Mouse (Mus musculus): ENCODE data around the gene Mef2a. TPM values are rescaled to one million over a fixed set of nuclear protein-coding genes. Genes with fewer than 3 reads are reported as not detected.
A peak's percentile ranks its signal among the peaks of the same experiment; 100 is the strongest.

Gene Mef2a
- polyA plus RNA-seq, 1 experiment from 2014 or later: 43.2 TPM

- no peak overlapping the region for H3K4me3 ChIP-seq (ENCODE audit: low read depth, low read length)
- H3K27me3 ChIP-seq (ENCODE audit: control insufficient read depth, insufficient read depth, low read depth, low read length): no peaks in the 10 kb centered on the region
- H3K4me1 ChIP-seq (ENCODE audit: control insufficient read depth, insufficient read depth, low read length): no peaks in the 10 kb centered on the region
- ATAC-seq: no peak
- no peak overlapping the region for H3K9ac ChIP-seq (ENCODE audit: low read depth, low read length)
- H3K36me3 ChIP-seq (ENCODE audit: control insufficient read depth, insufficient read depth, low read length): no peaks in the 10 kb centered on the region
- no peak overlapping the region for H3K27ac ChIP-seq (ENCODE audit: low read length)
- WGBS: 92% methylated on average over 1 of the region's 1 CpGs
- no peak overlapping the region for H3K4me2 ChIP-seq (ENCODE audit: low read length)
- H3K9me3 ChIP-seq (replicated peaks; ENCODE audit: control insufficient read depth, low read length, poor library complexity, severe bottlenecking): no peaks in the 10 kb centered on the region
These were observed 127.4 kb downstream of the Mef2a start for GRCm38 (mm10) chr7:67245255-67245654.

- no peaks in the 10 kb centered on the region for H3K4me1 ChIP-seq (ENCODE audit: control insufficient read depth, insufficient read depth, low read length)
- no peak overlapping the region for H3K4me2 ChIP-seq (ENCODE audit: low read length)
- no peak overlapping the region for H3K27ac ChIP-seq (ENCODE audit: low read length)
- H3K4me3 ChIP-seq (ENCODE audit: low read depth, low read length): no peak overlapping the region
- no peaks in the 10 kb centered on the region for H3K36me3 ChIP-seq (ENCODE audit: control insufficient read depth, insufficient read depth, low read length)
- H3K27me3 ChIP-seq (ENCODE audit: control insufficient read depth, insufficient read depth, low read depth, low read length): no peaks in the 10 kb centered on the region
- no peak for ATAC-seq
- no peak overlapping the region for H3K9ac ChIP-seq (ENCODE audit: low read depth, low read length)
- no peaks in the 10 kb centered on the region for H3K9me3 ChIP-seq (replicated peaks; ENCODE audit: control insufficient read depth, low read length, poor library complexity, severe bottlenecking)
- 64% methylated on average over 4 of the region's 4 CpGs for WGBS
These were observed 128.8 kb downstream of the Mef2a start for GRCm38 (mm10) chr7:67243894-67244282.

DNA sequence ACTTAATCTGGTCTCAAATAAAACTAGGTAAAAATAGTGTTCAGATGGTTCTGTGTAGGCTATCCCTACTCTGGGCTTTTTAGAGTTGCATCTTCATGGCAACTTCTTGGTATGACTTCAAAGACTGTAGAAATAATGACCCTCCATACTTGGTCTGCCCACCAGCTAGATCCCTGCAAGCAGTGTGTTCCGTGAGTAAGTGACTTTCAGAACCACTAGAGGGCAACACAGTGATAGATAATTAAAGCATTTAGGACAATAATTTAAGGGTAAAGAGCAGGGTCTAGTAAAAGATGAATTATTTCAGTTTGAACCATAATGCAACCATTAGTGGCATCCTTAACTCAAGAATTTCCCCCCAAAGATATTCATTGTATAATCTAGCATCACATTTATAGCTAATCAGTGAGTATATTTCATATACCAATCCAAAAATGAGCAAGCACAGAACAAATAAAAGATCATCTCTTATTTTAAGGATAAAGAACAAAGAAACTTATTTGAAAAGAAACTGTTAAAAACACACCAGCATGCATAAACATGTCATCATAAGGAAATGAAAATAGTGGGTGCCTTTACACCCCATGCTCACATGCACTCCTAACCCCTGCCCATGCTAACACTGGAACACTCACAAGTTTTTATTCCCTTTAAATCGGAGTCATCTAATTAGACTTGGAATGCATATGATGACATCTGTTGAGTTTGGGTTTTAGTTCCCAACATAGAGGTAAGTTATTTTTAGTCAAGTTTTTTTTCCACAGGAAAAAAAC, 129.4 kb downstream of the Mef2a start:
- no peak for ATAC-seq
- Histone ChIP-seq H3K36me3 (ENCODE audit: control insufficient read depth, insufficient read depth, low read length) (no peaks in the 10 kb centered on the region), H3K9me3 (replicated peaks; ENCODE audit: control insufficient read depth, low read length, poor library complexity, severe bottlenecking) (no peaks in the 10 kb centered on the region), H3K27me3 (ENCODE audit: control insufficient read depth, insufficient read depth, low read depth, low read length) (no peaks in the 10 kb centered on the region), H3K4me1 (ENCODE audit: control insufficient read depth, insufficient read depth, low read length) (no peaks in the 10 kb centered on the region), H3K4me3 (ENCODE audit: low read depth, low read length) (no peak overlapping the region), H3K9ac (ENCODE audit: low read depth, low read length) (no peak overlapping the region), H3K27ac (ENCODE audit: low read length) (no peak overlapping the region), H3K4me2 (ENCODE audit: low read length) (no peak overlapping the region)
- 57% methylated on average over 2 of the region's 2 CpGs for WGBS

GRCm38 (mm10) chr7:67241969-67242368, 130.7 kb downstream of the Mef2a start:
- no peak for ATAC-seq

DNA sequence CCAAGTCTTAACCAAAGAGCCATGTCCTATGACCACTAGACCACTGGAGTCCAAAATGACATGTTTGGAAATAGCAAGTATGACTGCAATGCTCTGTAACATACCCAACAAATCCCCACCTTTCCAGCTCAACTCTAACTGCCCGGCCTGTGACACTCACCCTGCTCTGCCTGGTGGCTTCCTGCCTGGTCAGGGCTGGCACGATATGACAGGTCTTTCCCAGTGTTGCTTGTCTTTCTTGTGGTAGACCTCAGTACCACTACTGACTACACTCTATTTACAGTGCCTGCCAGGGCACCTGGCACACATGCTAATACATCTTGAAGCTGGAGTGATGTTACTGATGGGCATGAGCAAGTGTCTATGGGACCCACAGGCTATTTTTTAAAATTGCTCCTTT, 134.9 kb downstream of the Mef2a start:
- no peak overlapping the region for H3K4me3 ChIP-seq (ENCODE audit: low read depth, low read length)
- ATAC-seq: no peak
- 93% methylated on average over 2 of the region's 2 CpGs for WGBS
- no peak overlapping the region for H3K27ac ChIP-seq (ENCODE audit: low read length)
- H3K4me1 ChIP-seq (ENCODE audit: control insufficient read depth, insufficient read depth, low read length): no peaks in the 10 kb centered on the region
- H3K27me3 ChIP-seq (ENCODE audit: control insufficient read depth, insufficient read depth, low read depth, low read length): no peaks in the 10 kb centered on the region
- no peak overlapping the region for H3K4me2 ChIP-seq (ENCODE audit: low read length)
- no peak overlapping the region for H3K9ac ChIP-seq (ENCODE audit: low read depth, low read length)
- H3K36me3 ChIP-seq (ENCODE audit: control insufficient read depth, insufficient read depth, low read length): peaks cover 18% of the 10 kb centered on the region
- no peaks in the 10 kb centered on the region for H3K9me3 ChIP-seq (replicated peaks; ENCODE audit: control insufficient read depth, low read length, poor library complexity, severe bottlenecking)

More at GRCm38 (mm10) chr7:67241969-67242368, 130.7 kb downstream of the Mef2a start:
- H3K4me3 ChIP-seq (ENCODE audit: low read depth, low read length): no peak overlapping the region
- no peak overlapping the region for H3K9ac ChIP-seq (ENCODE audit: low read depth, low read length)
- no peaks in the 10 kb centered on the region for H3K9me3 ChIP-seq (replicated peaks; ENCODE audit: control insufficient read depth, low read length, poor library complexity, severe bottlenecking)
- H3K27me3 ChIP-seq (ENCODE audit: control insufficient read depth, insufficient read depth, low read depth, low read length): no peaks in the 10 kb centered on the region
- no peak overlapping the region for H3K4me2 ChIP-seq (ENCODE audit: low read length)
- H3K4me1 ChIP-seq (ENCODE audit: control insufficient read depth, insufficient read depth, low read length): no peaks in the 10 kb centered on the region
- no peak overlapping the region for H3K27ac ChIP-seq (ENCODE audit: low read length)
- H3K36me3 ChIP-seq (ENCODE audit: control insufficient read depth, insufficient read depth, low read length): peaks cover 7% of the 10 kb centered on the region; the same call in 1 of the 2 replicates
- WGBS: 86% methylated on average over 3 of the region's 3 CpGs

DNA sequence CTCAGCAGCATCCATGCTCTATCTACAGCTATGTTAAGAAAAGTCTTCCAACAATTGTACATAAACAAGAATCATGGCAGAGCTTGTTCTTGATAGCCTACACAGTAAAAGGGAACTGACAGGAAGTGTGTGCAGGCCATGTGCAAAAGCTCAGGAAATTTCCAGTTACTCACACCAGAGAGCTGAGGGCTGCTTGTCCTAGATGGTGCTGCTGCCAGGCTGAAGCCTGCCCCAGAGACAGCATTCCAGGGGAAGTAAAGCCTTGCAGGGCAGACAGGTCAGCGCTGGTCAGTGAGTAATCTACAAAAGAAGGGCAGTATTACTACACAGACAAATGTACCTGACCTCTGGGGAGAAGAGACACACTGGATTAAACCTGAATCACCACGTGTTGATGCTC, 136.3 kb downstream of the Mef2a start:
- H3K9ac ChIP-seq (ENCODE audit: low read depth, low read length): no peak overlapping the region
- H3K4me2 ChIP-seq (ENCODE audit: low read length): no peak overlapping the region
- H3K9me3 ChIP-seq (replicated peaks; ENCODE audit: control insufficient read depth, low read length, poor library complexity, severe bottlenecking): no peaks in the 10 kb centered on the region
- no peaks in the 10 kb centered on the region for H3K27me3 ChIP-seq (ENCODE audit: control insufficient read depth, insufficient read depth, low read depth, low read length)
- no peak overlapping the region for H3K4me3 ChIP-seq (ENCODE audit: low read depth, low read length)
- no peak for ATAC-seq
- peaks cover 18% of the 10 kb centered on the region for H3K36me3 ChIP-seq (ENCODE audit: control insufficient read depth, insufficient read depth, low read length)
- WGBS: 89% methylated on average over 2 of the region's 2 CpGs
- H3K4me1 ChIP-seq (ENCODE audit: control insufficient read depth, insufficient read depth, low read length): no peaks in the 10 kb centered on the region
- H3K27ac ChIP-seq (ENCODE audit: low read length): no peak overlapping the region

DNA sequence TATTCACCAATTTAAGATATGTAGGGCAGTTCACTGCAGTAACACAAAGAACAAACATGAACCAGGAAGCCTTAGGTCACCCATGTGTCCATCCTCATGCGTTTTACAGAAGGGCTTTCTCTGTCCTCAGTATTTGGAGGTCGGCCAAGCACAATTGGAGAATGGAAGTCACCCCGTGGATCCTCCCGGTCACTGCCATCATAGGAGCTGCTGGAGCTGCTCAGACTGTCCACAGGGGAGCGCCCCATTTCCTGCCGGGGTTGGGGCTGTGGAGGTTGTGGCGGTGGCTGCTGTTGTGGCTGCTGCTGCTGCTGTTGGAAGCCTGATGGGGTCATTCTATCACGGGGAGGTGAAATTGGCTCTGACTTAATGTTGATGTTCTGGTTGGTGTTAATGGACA, 137.9 kb downstream of the Mef2a start:
- Histone ChIP-seq H3K4me2 (ENCODE audit: low read length) (no peak overlapping the region), H3K4me1 (ENCODE audit: control insufficient read depth, insufficient read depth, low read length) (peaks cover 9% of the 10 kb centered on the region), H3K4me3 (ENCODE audit: low read depth, low read length) (no peak overlapping the region), H3K27me3 (ENCODE audit: control insufficient read depth, insufficient read depth, low read depth, low read length) (no peaks in the 10 kb centered on the region), H3K9ac (ENCODE audit: low read depth, low read length) (no peak overlapping the region), H3K36me3 (ENCODE audit: control insufficient read depth, insufficient read depth, low read length) (peaks cover 18% of the 10 kb centered on the region), H3K27ac (ENCODE audit: low read length) (no peak overlapping the region), H3K9me3 (replicated peaks; ENCODE audit: control insufficient read depth, low read length, poor library complexity, severe bottlenecking) (no peaks in the 10 kb centered on the region)
- ATAC-seq: no peak
- WGBS: 73% methylated on average over 8 of the region's 8 CpGs

- no peaks in the 10 kb centered on the region for H3K27me3 ChIP-seq (ENCODE audit: control insufficient read depth, insufficient read depth, low read depth, low read length)
- no peak for ATAC-seq
- no peak overlapping the region for H3K9ac ChIP-seq (ENCODE audit: low read depth, low read length)
- H3K4me3 ChIP-seq (ENCODE audit: low read depth, low read length): no peak overlapping the region
- H3K27ac ChIP-seq (ENCODE audit: low read length): no peak overlapping the region
- H3K4me1 ChIP-seq (ENCODE audit: control insufficient read depth, insufficient read depth, low read length): peaks cover 9% of the 10 kb centered on the region
- 91% methylated on average over 14 of the region's 14 CpGs for WGBS
- H3K4me2 ChIP-seq (ENCODE audit: low read length): no peak overlapping the region
- H3K36me3 ChIP-seq (ENCODE audit: control insufficient read depth, insufficient read depth, low read length): peaks cover 14% of the 10 kb centered on the region
- no peaks in the 10 kb centered on the region for H3K9me3 ChIP-seq (replicated peaks; ENCODE audit: control insufficient read depth, low read length, poor library complexity, severe bottlenecking)
These were observed 140.2 kb downstream of the Mef2a start for GRCm38 (mm10) chr7:67232504-67232903.

- no peaks in the 10 kb centered on the region for H3K9me3 ChIP-seq (replicated peaks; ENCODE audit: control insufficient read depth, low read length, poor library complexity, severe bottlenecking)
- H3K4me1 ChIP-seq (ENCODE audit: control insufficient read depth, insufficient read depth, low read length): peaks cover 9% of the 10 kb centered on the region
- H3K27ac ChIP-seq (ENCODE audit: low read length): peak overlapping the region; percentile 60; the same call in 1 of the 2 replicates
- peaks cover 9% of the 10 kb centered on the region for H3K36me3 ChIP-seq (ENCODE audit: control insufficient read depth, insufficient read depth, low read length)
- no peak overlapping the region for H3K9ac ChIP-seq (ENCODE audit: low read depth, low read length)
- WGBS: 90% methylated on average over 3 of the region's 3 CpGs
- H3K4me3 ChIP-seq (ENCODE audit: low read depth, low read length): no peak overlapping the region
- no peak for ATAC-seq
- H3K4me2 ChIP-seq (ENCODE audit: low read length): no peak overlapping the region
- H3K27me3 ChIP-seq (ENCODE audit: control insufficient read depth, insufficient read depth, low read depth, low read length): no peaks in the 10 kb centered on the region
These were observed 142.0 kb downstream of the Mef2a start for GRCm38 (mm10) chr7:67230640-67231140.
